Mouse (Mus musculus) olfactory bulb, adult 2 months (tissue): ENCODE data around the gene Pdgfra.

Source experiments
- CTCF ChIP-seq: fragments of 200-500 bp; IDR thresholded peaks from 2 replicates; pipeline ENCODE4 v1.5.1; 2012; ENCODE audit warnings: low read depth, mild to moderate bottlenecking, low read length, moderate library complexity; ENCODE audit not compliant: insufficient read depth
- POLR2A ChIP-seq: fragments of 200-500 bp; IDR thresholded peaks from 2 replicates; pipeline ENCODE4 v1.6.1; 2012; ENCODE audit warnings: mild to moderate bottlenecking, low read depth, low read length, moderate library complexity; ENCODE audit not compliant: insufficient read depth

GRCm38 (mm10) chr5:75215678-75216256 lies 63.7 kb downstream of the Pdgfra start:
- TF ChIP-seq CTCF (no peak), POLR2A (no peak)
